ENCODE assay signal across 17 mouse cellular contexts in the genomic region with DNA sequence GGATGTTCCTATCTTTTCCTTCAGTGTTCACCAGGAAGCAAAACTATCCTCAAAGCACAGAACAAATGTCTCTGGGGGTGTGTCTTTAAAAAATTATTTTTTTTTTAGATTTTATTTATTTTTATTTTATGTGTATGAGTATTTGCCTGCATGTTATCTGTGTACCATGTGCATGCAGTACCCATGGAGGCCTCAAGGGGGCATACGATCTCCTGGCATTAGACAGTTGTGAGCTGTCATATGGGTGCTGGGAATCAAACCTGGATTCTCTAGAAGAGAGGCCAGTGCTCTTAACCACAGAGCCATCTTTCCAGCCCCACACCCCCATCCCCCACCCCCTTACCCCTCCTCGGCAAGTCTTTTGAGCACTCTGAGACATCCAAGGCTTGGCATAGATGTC.
A peak's percentile ranks its signal among the peaks of the same experiment; 100 is the strongest.
DNase-seq lines count a peak whose midpoint lies in the region; ATAC-seq and TF ChIP-seq lines count a peak whose summit lies in the region.
"Had no signal": no experiment of that assay in that cellular context is flagged by ENCODE, and none has a peak within 500 bp of the region (broad histone marks: within the 10 kb centered on the region; RNA-seq: fewer than 3 reads in every experiment).

No protein-coding gene starts in this region.

- H3K9ac ChIP-seq in liver, embryonic 12.5 days = no peak overlapping the region
- no peak overlapping the region for H3K9ac ChIP-seq in CH12.LX (ENCODE audit: insufficient read depth, low read depth)
- H3K9ac ChIP-seq: heart, embryonic 13.5 days; hindbrain, embryonic 12.5 days; liver, embryonic 15.5 days; neural tube, embryonic 15.5 days had no signal

- TF ChIP-seq POLR2A in CH12.LX (IDR thresholded peaks at IDR 0.05; ENCODE audit: low read depth, low read length) = no peak
- no peak for TF ChIP-seq POLR2A in cortical plate, adult 2 months (IDR thresholded peaks at IDR 0.05; ENCODE audit: extremely low read depth, insufficient read depth, low read length)

- DNase-seq in liver (peak; percentile 33), CH12.LX (ENCODE audit: extremely low read depth) (no peak), ES-CJ7 (ENCODE audit: low read depth, low spot score) (peak; percentile 58), MN1 (ENCODE audit: low spot score) (no peak)
- no peak for DNase-seq in embryonic facial prominence, embryonic 10.5 days (ENCODE audit: low spot score)
- DNase-seq in heart, adult 8-10 months (ENCODE audit: low spot score) = no peak
- DNase-seq: cerebellum, adult 2 months; gastrocnemius, postnatal 10 days; kidney, adult 8-10 months had no signal

- TF ChIP-seq EP300 in CH12.LX (IDR thresholded peaks at IDR 0.05; ENCODE audit: low read length) = no peak

- in situ Hi-C loops in CH12.LX (cut with MboI; ENCODE audit: low pct_ligation_motif_present, low pct_unique_long_range_greater_than_20kb, low sequenced_read_pairs) = loop anchor here (10.0 kb wide), 1 partner anchor 66 kb away; no protein-coding TSS in a partner anchor

- H3K79me2 ChIP-seq in CH12.LX (replicated peaks; ENCODE audit: control insufficient read depth, extremely low read depth, insufficient read depth, poor library complexity, severe bottlenecking) = no peaks in the 10 kb centered on the region

- dilution Hi-C loops in CH12.LX (cut with MboI; ENCODE audit: extremely low pct_ligation_motif_present, extremely low pct_unique_long_range_greater_than_20kb, low sequenced_read_pairs) = no loop called here

- no peaks in the 10 kb centered on the region for H3K27me3 ChIP-seq in liver, embryonic 12.5 days (replicated peaks)
- H3K27me3 ChIP-seq in CH12.LX (replicated peaks) = no peaks in the 10 kb centered on the region
- H3K27me3 ChIP-seq in embryonic facial prominence, embryonic 10.5 days (replicated peaks; ENCODE audit: low read depth, poor library complexity, severe bottlenecking) = no peaks in the 10 kb centered on the region
- H3K27me3 ChIP-seq: heart, embryonic 13.5 days; hindbrain, embryonic 12.5 days; liver, embryonic 15.5 days; neural tube, embryonic 15.5 days had no signal

- H3K4me2 ChIP-seq in liver, embryonic 12.5 days = no peak overlapping the region
- no peak overlapping the region for H3K4me2 ChIP-seq in CH12.LX (ENCODE audit: insufficient read depth, low read depth, poor library complexity, severe bottlenecking)
- H3K4me2 ChIP-seq: heart, embryonic 13.5 days; hindbrain, embryonic 12.5 days; liver, embryonic 15.5 days; neural tube, embryonic 15.5 days had no signal

- H3K27ac ChIP-seq in liver, embryonic 12.5 days = no peak overlapping the region
- no peak overlapping the region for H3K27ac ChIP-seq in CH12.LX (ENCODE audit: insufficient read depth, low read depth)
- H3K27ac ChIP-seq in cortical plate, adult 2 months (ENCODE audit: insufficient read depth, low read length) = no peak overlapping the region
- no peak overlapping the region for H3K27ac ChIP-seq in embryonic facial prominence, embryonic 10.5 days (replicated peaks)
- H3K27ac ChIP-seq: heart, embryonic 13.5 days; hindbrain, embryonic 12.5 days; liver, embryonic 15.5 days; neural tube, embryonic 15.5 days had no signal

- no peaks in the 10 kb centered on the region for H3K9me3 ChIP-seq in liver, embryonic 12.5 days (replicated peaks)
- H3K9me3 ChIP-seq in CH12.LX (replicated peaks; ENCODE audit: low read length) = no peaks in the 10 kb centered on the region
- H3K9me3 ChIP-seq in embryonic facial prominence, embryonic 10.5 days = no peaks in the 10 kb centered on the region
- H3K9me3 ChIP-seq: heart, embryonic 13.5 days; hindbrain, embryonic 12.5 days; liver, embryonic 15.5 days; neural tube, embryonic 15.5 days had no signal

- peak; percentile 34 to 38; a peak in 3 of 4 replicates for TF ChIP-seq CTCF in CH12.LX (conservative IDR thresholded peaks at IDR 0.05 in 1 of 2, IDR thresholded peaks at IDR 0.05 in 1 of 2; ENCODE audit: low read depth in 2 of 2, low read length in 2 of 2)
- TF ChIP-seq CTCF in cortical plate, adult 2 months (IDR thresholded peaks at IDR 0.05; ENCODE audit: extremely low read depth, insufficient read depth, low read length) = 0 out of 2 replicates have a peak, but pooled peaks have one; percentile 9

- no peak for ATAC-seq in liver, embryonic 12.5 days
- ATAC-seq: activated CD4-positive, CD25-positive, alpha-beta regulatory T cell, adult 4 months; forebrain, embryonic 16.5 days had no signal

- H3K4me3 ChIP-seq in liver, embryonic 12.5 days = no peak overlapping the region
- no peak overlapping the region for H3K4me3 ChIP-seq in CH12.LX (replicated peaks in 1 of 3; ENCODE audit: low read depth in 2 of 3, low read length in 2 of 3, poor library complexity in 1 of 3)
- no peak overlapping the region for H3K4me3 ChIP-seq in cortical plate, adult 2 months (ENCODE audit: insufficient read depth, low read length)
- no peak overlapping the region for H3K4me3 ChIP-seq in embryonic facial prominence, embryonic 10.5 days
- H3K4me3 ChIP-seq: heart, embryonic 13.5 days; hindbrain, embryonic 12.5 days; liver, embryonic 15.5 days; neural tube, embryonic 15.5 days had no signal

- H3K4me1 ChIP-seq in liver, embryonic 12.5 days = no peaks in the 10 kb centered on the region
- peaks cover 18 to 33% of the 10 kb centered on the region in 2 experiments for H3K4me1 ChIP-seq in CH12.LX (ENCODE audit: control insufficient read depth in 1 of 2, insufficient read depth in 2 of 2)
- no peaks in the 10 kb centered on the region for H3K4me1 ChIP-seq in cortical plate, adult 2 months (ENCODE audit: control insufficient read depth, insufficient read depth, low read length)
- peaks cover 23% of the 10 kb centered on the region for H3K4me1 ChIP-seq in embryonic facial prominence, embryonic 10.5 days
- H3K4me1 ChIP-seq: heart, embryonic 13.5 days; liver, embryonic 15.5 days had no signal

- no peak; the same call in 1 of the 2 replicates for TF ChIP-seq RAD21 in CH12.LX (IDR thresholded peaks at IDR 0.05; ENCODE audit: low read depth, low read length)

- H3K36me3 ChIP-seq in liver, embryonic 12.5 days = no peaks in the 10 kb centered on the region
- H3K36me3 ChIP-seq in CH12.LX (replicated peaks in 1 of 2; ENCODE audit: control insufficient read depth in 1 of 2, insufficient read depth in 1 of 2, low read length in 1 of 2) = no peaks in the 10 kb centered on the region
- H3K36me3 ChIP-seq in embryonic facial prominence, embryonic 10.5 days (replicated peaks) = no peaks in the 10 kb centered on the region
- H3K36me3 ChIP-seq: heart, embryonic 13.5 days; hindbrain, embryonic 12.5 days; liver, embryonic 15.5 days; neural tube, embryonic 15.5 days had no signal

- 65% methylated on average over 2 of the region's 2 CpGs for WGBS in liver, embryonic 12.5 days (ENCODE audit: insufficient replicate concordance)
- WGBS in embryonic facial prominence, embryonic 10.5 days = 88% methylated on average over 2 of the region's 2 CpGs

TF ChIP-seq in CH12.LX, 34 proteins besides CTCF, POLR2A, EP300 and RAD21:
- TF ChIP-seq MXI1 (IDR thresholded peaks at IDR 0.05; ENCODE audit: low read depth, low read length) (no peak), GABPA (IDR thresholded peaks at IDR 0.05; ENCODE audit: insufficient replicate concordance, low read depth, low read length) (no peak), JUN (IDR thresholded peaks at IDR 0.05; ENCODE audit: insufficient read depth, low read depth, low read length) (no peak)

Comparison
In these comparisons a context has a peak if more than half of its experiments do, and no peak if none do; other contexts are left out.
1. DNase-seq: peak in liver (single experiment) and ES-CJ7 (single experiment); none in CH12.LX (single experiment), embryonic facial prominence, embryonic 10.5 days (single experiment), MN1 (single experiment) and heart, adult 8-10 months (single experiment).